Mouse (Mus musculus) thymus, postnatal 4 days (tissue): Measurements from ENCODE around the gene Ces2h.
A peak's percentile ranks its signal among the peaks of the same experiment; 100 is the strongest.
"Not testable (repeated sequence)": the region's sequence is repeated elsewhere in the genome, so short reads cannot be mapped to it uniquely, and the experiment has no call there.

Source experiments
- DNase-seq: peaks from one replicate; pipeline ENCODE4 v3.0.0; 2021

The Ces2h gene

DNA sequence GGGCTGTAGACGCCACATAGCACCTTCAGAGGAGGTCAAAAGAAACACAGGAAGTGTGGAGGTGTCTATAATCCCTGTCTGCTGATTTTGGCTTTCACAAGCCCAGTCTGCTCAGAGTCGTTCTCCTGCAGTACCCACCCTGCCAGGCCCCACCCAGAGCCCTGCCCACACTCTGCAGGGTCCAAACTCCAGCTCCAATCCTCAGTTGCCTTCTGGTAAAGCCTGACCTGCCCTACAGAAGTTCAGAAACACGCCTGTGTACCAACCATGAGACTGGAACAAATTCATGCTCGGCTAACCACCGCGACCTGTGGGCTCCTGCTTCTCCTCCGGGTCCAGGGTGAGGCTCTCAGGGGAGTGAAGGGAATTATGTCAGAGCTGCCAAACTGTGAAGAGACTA, at the start of gene Ces2h:
Gene Ces2h (plus strand): TSS at position 268 of the 400 bp plus-strand sequence.
- DNase-seq: no peak

DNA sequence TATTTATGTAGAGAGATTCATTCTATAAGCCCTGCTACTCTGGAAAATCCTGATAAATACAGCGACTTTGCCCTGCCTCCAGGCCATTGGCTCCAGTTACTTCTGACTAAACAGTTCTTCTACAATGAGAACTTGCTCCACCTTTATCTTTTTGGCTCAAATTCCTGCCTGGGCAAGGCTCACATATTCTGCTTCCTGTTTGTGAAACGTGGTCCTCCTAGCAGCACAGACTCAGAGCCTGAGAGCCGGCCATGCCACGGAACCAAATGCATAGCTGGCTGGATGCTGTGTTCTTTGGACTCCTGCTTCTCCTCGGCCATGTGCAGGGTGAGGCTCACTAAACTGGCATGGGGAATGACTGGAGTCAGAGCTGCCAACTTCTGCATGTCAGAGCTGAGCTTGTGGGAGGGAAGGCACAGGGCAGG, 39.1 kb upstream of the Ces2h start, which contains the start of gene Ces2g:
Gene Ces2g (plus strand): TSS at position 182 of the 425 bp plus-strand sequence.
- no peak for DNase-seq

DNA sequence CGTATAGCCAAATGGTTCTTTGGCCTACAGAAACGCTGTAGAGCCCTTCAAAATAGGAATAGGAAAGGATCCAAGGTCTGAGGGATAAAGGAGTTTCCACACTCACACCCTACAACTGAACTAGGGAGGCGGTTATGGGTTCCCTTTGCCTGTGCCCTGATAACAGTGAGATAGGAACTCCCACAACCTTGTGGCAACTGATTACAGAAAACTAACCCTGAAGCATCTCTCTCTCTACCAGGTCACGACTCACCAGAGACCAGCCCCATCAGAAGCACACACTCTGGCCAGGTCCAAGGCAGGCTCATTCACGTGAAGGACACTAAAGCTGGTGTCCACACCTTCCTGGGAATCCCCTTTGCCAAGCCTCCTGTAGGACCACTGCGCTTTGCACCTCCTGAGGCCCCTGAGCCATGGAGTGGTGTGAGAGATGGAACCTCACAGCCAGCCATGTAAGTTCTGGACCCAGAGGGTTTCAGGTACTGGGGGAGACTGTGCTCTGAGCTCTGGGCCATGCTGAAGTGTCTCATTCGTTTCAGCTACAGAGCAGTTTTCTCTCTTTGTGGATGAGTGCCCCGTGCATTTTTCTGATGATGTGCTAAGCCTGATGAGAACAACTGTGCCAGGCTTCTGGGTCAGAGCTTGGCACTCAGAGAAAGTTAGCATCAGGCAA, 38.3 kb upstream of the Ces2h start:
- DNase-seq: no peak

- no peak for DNase-seq
These were observed 37.2 kb upstream of the Ces2h start for GRCm38 (mm10) chr8:104963375-104963894.

DNA sequence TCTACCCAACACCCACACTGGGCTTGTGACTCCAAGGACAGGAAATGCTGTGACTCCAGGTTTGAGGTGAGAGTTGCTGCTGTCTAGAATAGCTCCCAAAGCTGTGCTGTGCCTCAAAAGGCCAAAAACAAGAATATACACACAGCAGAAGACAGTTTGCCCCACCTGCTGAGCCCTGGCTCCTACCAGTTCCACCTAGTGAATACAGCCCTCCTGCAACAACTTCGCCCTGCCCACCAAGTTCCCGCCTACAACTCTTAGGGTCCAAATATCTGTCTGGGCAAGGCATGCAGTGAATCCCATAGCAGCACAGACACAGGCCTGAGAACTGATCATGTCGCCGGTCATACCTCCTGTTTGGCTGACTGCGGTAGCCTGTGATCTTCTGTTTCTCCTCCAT, 16.5 kb upstream of the Ces2h start:
- DNase-seq: no peak

DNA sequence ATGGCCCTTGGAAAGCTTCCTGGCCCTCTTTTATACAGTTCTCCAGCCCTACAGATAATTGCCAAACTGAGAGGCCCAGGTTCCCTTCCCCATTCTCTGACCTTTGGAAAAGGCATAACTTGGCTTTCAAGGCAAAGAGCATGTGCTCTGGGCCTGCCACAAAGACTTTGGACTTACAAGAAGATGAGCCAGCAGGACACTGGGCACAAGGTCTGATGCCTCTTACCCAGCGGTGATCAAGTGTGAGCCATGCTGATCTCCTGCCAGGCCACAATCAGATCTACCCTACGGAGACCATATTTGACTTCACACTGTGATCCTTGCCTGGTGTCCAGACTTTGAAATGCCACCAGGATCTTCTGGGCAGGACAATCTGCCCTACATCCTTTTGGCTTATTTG, 15.7 kb upstream of the Ces2h start:
- no peak for DNase-seq

DNA sequence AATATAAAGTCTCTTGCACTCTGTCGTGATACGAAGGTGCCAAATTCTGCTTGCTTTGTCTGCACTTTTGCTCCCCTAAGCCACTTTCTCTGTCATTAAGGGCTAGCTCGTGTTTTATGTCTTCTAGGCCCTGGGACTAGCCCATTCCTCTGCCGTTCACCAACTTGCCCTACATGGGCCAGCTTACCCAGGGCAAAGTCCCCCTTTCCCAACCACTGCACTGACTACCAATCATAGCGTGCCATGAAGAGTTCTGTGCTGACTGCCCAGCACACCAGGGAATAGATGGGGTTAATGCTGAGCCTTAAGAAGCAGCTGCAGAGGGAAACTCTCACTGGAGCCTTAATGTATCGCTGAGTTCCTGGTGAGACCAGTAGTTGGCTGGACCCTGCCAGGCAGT, 2.5 kb upstream of the Ces2h start:
- no peak for DNase-seq

DNA sequence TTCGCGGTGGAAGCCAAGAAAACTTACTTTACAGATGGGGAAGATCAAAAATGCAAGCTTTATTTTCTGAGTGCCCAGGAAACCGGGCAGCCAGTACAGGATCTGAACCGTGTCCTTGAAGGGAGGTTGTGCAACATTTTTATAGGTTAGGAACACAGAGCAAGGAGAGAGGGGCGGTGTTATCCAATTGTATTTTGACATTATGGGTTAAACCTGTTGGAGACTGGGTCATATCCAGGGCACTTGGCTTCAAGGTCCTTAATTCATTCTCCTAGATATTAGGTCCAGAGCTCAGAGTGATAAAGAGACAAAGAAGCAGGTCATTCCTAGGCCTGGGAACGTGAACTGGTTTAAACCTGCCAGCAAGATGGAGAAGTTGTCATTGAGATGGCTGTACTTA, 1.5 kb upstream of the Ces2h start:
- DNase-seq: no peak

DNA sequence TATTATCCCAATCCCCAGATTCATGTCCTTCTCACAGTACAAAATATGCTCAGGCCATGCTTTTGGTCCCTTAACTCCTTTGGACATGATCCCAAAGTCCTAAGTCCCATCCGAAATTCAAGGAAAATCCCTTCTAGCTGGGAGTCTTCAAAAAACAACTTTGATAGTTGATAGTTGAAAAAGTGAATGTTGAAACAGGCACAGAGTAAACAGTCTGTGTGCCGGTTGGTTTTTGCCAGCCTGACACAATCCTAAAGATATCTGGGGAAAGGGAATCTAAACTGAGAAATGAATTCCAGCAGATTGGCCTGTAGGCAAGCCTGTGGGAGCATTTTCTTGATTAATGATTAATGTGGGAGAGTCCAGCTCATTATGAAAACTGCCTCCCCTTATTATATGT, 9.3 kb downstream of the Ces2h start:
- DNase-seq: no peak

GRCm38 (mm10) chr8:105011136-105011535, 10.5 kb downstream of the Ces2h start:
- DNase-seq: peak; percentile 11

GRCm38 (mm10) chr8:105014391-105014790, 13.7 kb downstream of the Ces2h start:
- DNase-seq: no peak

DNA sequence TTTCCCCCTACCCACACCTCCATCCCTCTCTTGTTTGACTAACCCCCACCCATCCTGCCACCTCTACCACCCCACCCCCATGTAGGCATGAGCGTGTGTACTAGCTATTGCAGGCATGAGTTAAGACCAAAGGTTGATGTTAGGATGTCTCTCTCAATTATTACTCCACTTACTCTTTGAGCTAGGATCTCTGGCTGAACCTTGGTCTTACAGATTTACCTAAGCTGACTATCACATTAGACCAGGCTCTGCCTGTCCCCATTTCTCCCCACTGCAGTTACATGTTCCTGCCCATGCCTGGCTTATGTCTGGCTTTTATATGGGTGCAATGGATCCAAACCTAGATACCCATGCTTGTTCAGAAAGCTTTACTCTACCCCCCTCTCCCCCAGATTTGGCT, 21.3 kb downstream of the Ces2h start:
- DNase-seq: no peak

- DNase-seq: no peak
These were observed 22.4 kb downstream of the Ces2h start for GRCm38 (mm10) chr8:105023087-105023486.

GRCm38 (mm10) chr8:105025050-105025449, 24.4 kb downstream of the Ces2h start:
- DNase-seq: peak; percentile 10

GRCm38 (mm10) chr8:105043510-105043909, 42.9 kb downstream of the Ces2h start:
- DNase-seq: no peak

GRCm38 (mm10) chr8:105045824-105046401, 45.3 kb downstream of the Ces2h start:
- no peak for DNase-seq

DNA sequence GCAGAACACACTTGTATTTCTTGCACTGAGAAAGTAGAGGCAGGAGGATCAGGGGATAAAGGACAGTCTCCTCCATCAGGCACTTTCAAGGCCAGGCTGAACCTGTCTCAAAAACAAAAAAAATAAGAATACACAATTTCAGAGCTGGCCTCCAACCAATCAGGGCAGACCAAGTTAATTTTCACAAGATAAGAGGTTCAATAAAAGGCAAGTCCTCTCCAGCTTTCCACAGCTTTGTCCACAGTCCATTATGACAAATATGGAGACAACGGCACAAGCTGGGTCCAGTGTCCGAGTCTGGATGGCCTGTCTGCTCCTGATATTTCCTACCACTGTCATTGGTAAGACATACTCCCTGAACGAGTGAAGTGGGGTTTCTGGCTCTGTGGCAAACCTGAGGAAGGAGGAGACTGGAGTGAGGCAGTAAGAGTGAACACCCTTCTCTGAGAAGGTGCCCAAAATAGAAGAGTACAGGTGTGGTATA, 47.8 kb downstream of the Ces2h start, which contains the start of gene Ces3a:
Gene Ces3a (plus strand): TSS at position 231 of the 484 bp plus-strand sequence.
- no peak for DNase-seq

DNA sequence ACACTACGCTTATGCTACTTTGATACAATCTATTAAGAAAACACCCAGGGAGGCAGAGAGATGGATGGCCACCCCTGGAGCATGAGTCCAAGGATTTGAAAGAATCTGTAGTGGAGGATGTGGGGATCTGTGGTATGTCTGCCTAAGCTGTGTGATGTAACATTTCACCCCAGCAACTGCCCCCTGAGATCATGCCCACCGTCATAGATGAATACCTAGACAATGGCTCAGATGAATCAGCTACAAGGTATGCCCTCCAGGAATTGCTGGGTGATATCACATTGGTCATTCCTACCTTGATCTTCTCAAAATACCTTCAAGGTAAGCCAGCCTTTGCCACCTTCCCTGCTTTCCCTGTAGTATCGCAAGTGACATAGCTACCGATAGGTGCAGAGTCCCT, 55.6 kb downstream of the Ces2h start:
- no peak for DNase-seq

DNA sequence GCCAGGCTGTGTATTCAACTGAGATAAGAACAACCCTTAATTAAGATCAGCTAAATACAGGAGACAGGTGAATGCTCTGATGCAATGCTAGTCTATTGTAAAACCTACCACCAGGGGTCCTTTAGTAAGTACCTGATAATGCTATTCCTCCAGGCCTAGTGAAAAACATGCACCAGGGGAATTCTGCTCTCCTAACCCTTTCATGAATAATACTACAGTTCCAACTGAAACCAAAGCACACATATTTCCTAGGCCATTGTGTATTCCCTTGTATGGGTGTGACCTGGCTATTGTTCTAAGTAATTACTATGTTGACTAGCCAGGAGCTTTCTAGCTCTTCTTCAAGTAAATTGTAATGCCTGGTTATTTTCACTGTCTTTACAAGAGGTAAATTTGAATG, 59.4 kb downstream of the Ces2h start:
- DNase-seq: no peak

GRCm38 (mm10) chr8:105066761-105067160, 66.1 kb downstream of the Ces2h start:
- DNase-seq: peak; percentile 71

GRCm38 (mm10) chr8:105067905-105068304, 67.3 kb downstream of the Ces2h start:
- not testable (repeated sequence) for DNase-seq

- DNase-seq: no peak
These were observed 68.3 kb downstream of the Ces2h start for GRCm38 (mm10) chr8:105068971-105069370.
